Mouse (Mus musculus) lung, postnatal 0 days (tissue): ENCODE data around the gene Lrrk1.

Source experiments
- CTCF ChIP-seq: IDR thresholded peaks from 2 replicates; pipeline ENCODE4 v1.5.1; 2016; ENCODE audit warnings: antibody characterized with exemption, mild to moderate bottlenecking
- EP300 ChIP-seq: IDR thresholded peaks from 2 replicates; pipeline ENCODE4 v1.6.1; 2016; ENCODE audit warnings: antibody characterized with exemption, mild to moderate bottlenecking, control low read depth

DNA sequence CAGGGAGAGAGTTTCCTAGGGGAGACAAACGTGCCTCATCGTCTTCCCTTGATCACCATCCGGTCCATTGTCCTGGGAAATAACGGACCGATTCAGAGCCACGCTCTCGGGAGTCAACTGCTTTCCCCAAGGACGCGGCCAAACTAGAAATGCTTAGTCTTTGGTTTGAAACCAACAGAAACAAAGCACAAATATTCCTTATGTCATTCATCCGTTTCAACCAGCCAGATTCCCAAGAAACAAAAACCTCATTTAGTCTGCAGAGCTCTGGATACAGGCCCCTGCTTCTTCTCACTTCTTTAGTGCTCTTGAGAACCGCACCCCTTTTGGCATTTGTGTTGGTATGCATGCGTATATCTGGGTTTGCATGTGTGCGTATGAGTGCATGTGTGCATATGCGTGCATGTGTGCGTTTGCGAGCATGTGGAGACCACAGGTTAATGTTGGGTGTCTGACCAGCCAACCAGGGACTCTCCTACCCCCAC, 82.4 kb downstream of the Lrrk1 start:
- TF ChIP-seq CTCF (no peak), EP300 (no peak)
